Mouse (Mus musculus) layer of hippocampus, postnatal 10 days (tissue): ENCODE measurements around the gene Fermt1. TPM values are rescaled to one million over a fixed set of nuclear protein-coding genes. Genes with fewer than 3 reads are reported as not detected.

Source experiments
- DNase-seq, 2 experiments: peaks; one replicate each; pipeline ENCODE4 v3.0.0; 2021; ENCODE audit warnings: low spot score in 2 of 2
- total RNA-seq, 2 experiments: library from RNA; stranded (reverse); gene quantifications; 2 replicates each; pipeline ENCODE4 v1.2.3; 2021

The Fermt1 gene
- total RNA-seq, 2 experiments from 2014 or later: 0.18 to 0.47 TPM

GRCm38 (mm10) chr2:132863325-132863724 is 82.4 kb downstream of the Fermt1 start:
- no peak for DNase-seq

GRCm38 (mm10) chr2:132861456-132861855 is 84.2 kb downstream of the Fermt1 start:
- DNase-seq: no peak

GRCm38 (mm10) chr2:132860435-132860834 is 85.3 kb downstream of the Fermt1 start:
- no peak for DNase-seq

- no peak for DNase-seq
Observed at GRCm38 (mm10) chr2:132856333-132856732, 89.4 kb downstream of the Fermt1 start.

Other genes with a start within 250 kb of the Fermt1 start
- gene Chgb, start 164.6 kb downstream of the Fermt1 start, total RNA-seq: 100 to 1,000 TPM; 206 to 208 TPM
- 10 to 100 TPM; 27.5 to 29.9 TPM for gene Trmt6, start 129.9 kb downstream of the Fermt1 start, total RNA-seq
- gene Mcm8, start 129.8 kb downstream of the Fermt1 start, total RNA-seq: 1 to 10 TPM; 4.2 to 5.4 TPM
- gene Crls1, start 99.2 kb downstream of the Fermt1 start, total RNA-seq: 10 to 100 TPM; 35.5 to 36.8 TPM
- gene Lrrn4, start 65.0 kb downstream of the Fermt1 start, total RNA-seq: 1 to 10 TPM; 1.2 TPM